In the genomic region with DNA sequence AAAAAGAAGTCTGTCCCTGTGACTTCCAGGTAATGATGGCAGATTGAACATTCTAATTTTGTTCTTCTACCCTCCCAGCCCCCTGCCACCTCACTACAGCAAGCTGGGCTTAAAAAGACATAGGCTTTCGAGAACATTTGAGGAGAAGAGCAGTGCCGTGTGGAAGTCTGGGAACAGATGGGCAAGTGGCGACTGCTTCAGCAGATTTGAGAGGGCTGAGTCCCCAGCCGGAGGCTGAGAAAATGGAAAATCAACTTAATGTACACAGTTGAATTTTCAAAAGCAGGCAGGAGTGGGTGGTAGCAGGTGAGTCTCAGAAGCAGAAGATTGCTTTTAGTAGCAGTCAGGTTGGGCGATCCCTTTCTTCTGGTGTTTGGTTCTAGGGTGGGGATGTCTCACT, we compare ENCODE assay signal across 13 mouse cellular contexts.
A peak's percentile ranks its signal among the peaks of the same experiment; 100 is the strongest.
DNase-seq lines count a peak whose midpoint lies in the region.
"Had no signal": no experiment of that assay in that cellular context is flagged by ENCODE, and none has a peak within 500 bp of the region (broad histone marks: within the 10 kb centered on the region; RNA-seq: fewer than 3 reads in every experiment).

No protein-coding gene starts in this region.

- peak; percentile 5 to 37 for DNase-seq in left cerebral cortex, adult 18-20 months (ENCODE audit: low spot score in 2 of 2)
- no peak for DNase-seq in left cerebral cortex, postnatal 10 days (ENCODE audit: extremely low spot score in 1 of 2, low spot score in 2 of 2)
- DNase-seq in right cerebral cortex, adult 2 months (ENCODE audit: low spot score in 2 of 2): peak; percentile 31 to 37
- no peak for DNase-seq in right cerebral cortex, postnatal 14 days
- peak; percentile 6 to 34 for DNase-seq in right cerebral cortex, postnatal 36 days (ENCODE audit: low spot score in 2 of 2)
- no peak for DNase-seq in heart, adult 11 months
- DNase-seq: adrenal gland, postnatal 25 days; cerebellum, adult 2 months; cerebellum, postnatal 10 days; forebrain, postnatal 0 days; gastrocnemius, postnatal 10 days; heart, adult 2 months; heart, postnatal 14 days had no signal

- intact Hi-C loops in left cerebral cortex, postnatal 10 days (cut with DNase I): loop anchor here (10.0 kb wide), 1 partner anchor 200 kb away; no protein-coding TSS in a partner anchor

Comparison
In these comparisons a context has a peak if more than half of its experiments do, and no peak if none do; other contexts are left out.
1. DNase-seq: peak in left cerebral cortex, adult 18-20 months (2 of 2), right cerebral cortex, adult 2 months (2 of 2) and right cerebral cortex, postnatal 36 days (2 of 2); none in left cerebral cortex, postnatal 10 days (0 of 2), right cerebral cortex, postnatal 14 days (single experiment) and heart, adult 11 months (single experiment).